Mouse (Mus musculus): Measurements from ENCODE around the gene Gm10271.

The Gm10271 gene

GRCm38 (mm10) chr10:116932418-116932817, 40.0 kb downstream of the Gm10271 start:
- DNase-seq (ENCODE audit: low spot score) = no peak

- no peak for DNase-seq (ENCODE audit: low spot score)
Measured at GRCm38 (mm10) chr10:116931497-116932179, 40.8 kb downstream of the Gm10271 start.

- no peak for DNase-seq (ENCODE audit: low spot score)
Measured at GRCm38 (mm10) chr10:116930936-116931335, 41.5 kb downstream of the Gm10271 start.

GRCm38 (mm10) chr10:116930506-116930905, 41.9 kb downstream of the Gm10271 start:
- no peak for DNase-seq (ENCODE audit: low spot score)

- DNase-seq (ENCODE audit: low spot score) = no peak
Measured at GRCm38 (mm10) chr10:116928826-116929225, 43.6 kb downstream of the Gm10271 start.

GRCm38 (mm10) chr10:116926428-116927113, 45.8 kb downstream of the Gm10271 start:
- DNase-seq (ENCODE audit: low spot score) = no peak

- no peak for DNase-seq (ENCODE audit: low spot score)
Measured at GRCm38 (mm10) chr10:116923651-116924495, 48.5 kb downstream of the Gm10271 start.

- no peak for DNase-seq (ENCODE audit: low spot score)
Measured at GRCm38 (mm10) chr10:116922161-116922560, 50.2 kb downstream of the Gm10271 start.

- DNase-seq (ENCODE audit: low spot score) = no peak
Measured at GRCm38 (mm10) chr10:116921416-116921815, 51.0 kb downstream of the Gm10271 start.

- no peak for DNase-seq (ENCODE audit: low spot score)
Measured at GRCm38 (mm10) chr10:116920641-116921040, 51.8 kb downstream of the Gm10271 start.

- no peak for DNase-seq (ENCODE audit: low spot score)
Measured at GRCm38 (mm10) chr10:116919368-116920317, 52.8 kb downstream of the Gm10271 start.

GRCm38 (mm10) chr10:116916581-116916980, 55.8 kb downstream of the Gm10271 start:
- DNase-seq (ENCODE audit: low spot score) = no peak

- DNase-seq (ENCODE audit: low spot score) = no peak
Measured at GRCm38 (mm10) chr10:116915286-116915685, 57.1 kb downstream of the Gm10271 start.

GRCm38 (mm10) chr10:116914586-116914985, 57.8 kb downstream of the Gm10271 start:
- DNase-seq (ENCODE audit: low spot score) = no peak

GRCm38 (mm10) chr10:116913647-116914273, 58.6 kb downstream of the Gm10271 start:
- DNase-seq (ENCODE audit: low spot score) = no peak

GRCm38 (mm10) chr10:116912850-116913249, 59.6 kb downstream of the Gm10271 start:
- no peak for DNase-seq (ENCODE audit: low spot score)

- peak; percentile 77 for DNase-seq (ENCODE audit: low spot score)
Measured at GRCm38 (mm10) chr10:116908901-116909642, 63.3 kb downstream of the Gm10271 start.
